Mouse (Mus musculus): ENCODE data around the gene Bicdl2.

Bicdl2 gene

DNA sequence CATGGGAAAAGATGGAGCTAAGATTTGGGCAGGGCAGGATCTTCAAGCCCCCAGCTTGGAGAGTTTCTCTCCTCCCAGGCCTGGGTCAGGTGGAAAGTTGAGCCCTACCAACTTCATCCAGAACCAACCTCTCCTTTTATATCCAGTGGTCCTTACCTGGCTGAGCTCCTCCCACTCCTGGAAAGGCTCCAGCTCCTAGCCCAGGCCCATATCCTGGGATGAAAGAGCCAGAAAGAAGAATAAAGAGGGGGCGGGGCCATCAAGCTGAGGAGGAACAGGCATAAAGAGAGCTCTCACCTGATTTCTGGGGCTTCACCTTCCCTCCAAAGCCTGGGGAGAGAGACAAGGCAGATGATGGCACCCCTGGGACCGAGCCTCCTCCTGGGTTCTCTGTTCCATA lies 56.7 kb downstream of the Bicdl2 start:
- no peak for DNase-seq (ENCODE audit: low spot score)
